Mouse (Mus musculus): ENCODE results near the gene Tecpr2.

DNA sequence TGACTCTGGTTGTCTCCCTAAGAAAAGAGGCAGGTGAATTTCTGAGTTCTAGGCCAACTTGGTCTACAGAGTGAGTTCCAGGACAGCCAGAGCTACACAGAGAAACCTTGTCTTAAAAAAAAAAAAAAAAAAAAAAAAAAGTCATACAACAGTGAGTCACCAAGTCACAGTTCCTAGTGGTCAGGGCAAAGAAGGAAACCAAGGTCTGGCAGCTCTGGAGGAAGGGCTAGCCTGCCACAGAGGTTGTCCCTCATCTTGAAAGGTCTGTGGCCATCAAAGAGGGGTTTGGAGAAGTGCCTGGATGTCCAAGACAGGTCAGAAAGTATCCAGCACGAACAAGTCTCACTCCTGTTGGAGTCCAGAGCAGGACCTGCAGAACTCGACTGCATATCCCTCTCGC, 127.7 kb downstream of the Tecpr2 start:
- no peak for TF ChIP-seq GATA1 (IDR thresholded peaks at IDR 0.05; ENCODE audit: borderline replicate concordance, low read length)
- TF ChIP-seq FLI1 (IDR thresholded peaks at IDR 0.05; ENCODE audit: low read length), result no peak

All from megakaryocyte, embryonic 14.5 days (primary cell).